Mouse (Mus musculus) heart, postnatal 0 days (tissue): Measurements from ENCODE around the gene Snapc5. TPM values are rescaled to one million over a fixed set of nuclear protein-coding genes. Genes with fewer than 3 reads are reported as not detected.

Source experiments
- ATAC-seq: fragments of 200-750 bp; cut with Nextera tagmentation; 2 replicates; pipeline ENCODE4 v1.8.0; 2017; ENCODE audit warnings: low read depth, moderate number of reproducible peaks, moderate library complexity; ENCODE audit not compliant: insufficient read depth
- DNase-seq: peaks from one replicate; pipeline ENCODE4 v3.0.0-alpha.2; 2016; ENCODE audit warnings: low spot score
- H3K27ac ChIP-seq: fragments of 300-500 bp; sonication (generic); 2 replicates; pipeline ENCODE4 v1.5.1; 2014; ENCODE audit warnings: low read depth, mild to moderate bottlenecking
- H3K27me3 ChIP-seq: fragments of 300-500 bp; sonication (generic); 2 replicates; pipeline ENCODE4 v1.6.1; 2014; ENCODE audit warnings: low read length, mixed read lengths; ENCODE audit not compliant: control insufficient read depth, insufficient read depth
- H3K36me3 ChIP-seq: fragments of 300-500 bp; sonication (generic); replicated peaks from 2 replicates; pipeline ENCODE4 v1.6.1; 2014; ENCODE audit warnings: low read length, mixed read lengths; ENCODE audit not compliant: control insufficient read depth, insufficient read depth
- H3K4me1 ChIP-seq: fragments of 300-500 bp; sonication (generic); 2 replicates; pipeline ENCODE4 v1.6.1; 2014; ENCODE audit warnings: antibody characterized with exemption; ENCODE audit not compliant: control insufficient read depth, insufficient read depth
- H3K4me2 ChIP-seq: fragments of 300-500 bp; sonication (generic); 2 replicates; pipeline ENCODE4 v1.6.1; 2014; ENCODE audit warnings: low read depth, mild to moderate bottlenecking, low read length, moderate library complexity
- H3K4me3 ChIP-seq: fragments of 300-500 bp; sonication (generic); 2 replicates; pipeline ENCODE4 v1.5.1; 2014; ENCODE audit warnings: low read depth, low read length
- H3K9ac ChIP-seq: fragments of 300-500 bp; sonication (generic); replicated peaks from 2 replicates; pipeline ENCODE4 v1.6.1; 2014; ENCODE audit warnings: low read depth, low read length, mixed read lengths
- H3K9me3 ChIP-seq: fragments of 300-500 bp; sonication (generic); replicated peaks from 2 replicates; pipeline ENCODE4 v1.6.1; 2016; ENCODE audit warnings: low read length; ENCODE audit not compliant: control insufficient read depth
- CTCF ChIP-seq: IDR thresholded peaks from 2 replicates; pipeline ENCODE4 v1.5.1; 2016; ENCODE audit warnings: antibody characterized with exemption, control low read depth, low read depth
- EP300 ChIP-seq: IDR thresholded peaks from 2 replicates; pipeline ENCODE4 v1.6.1; 2016; ENCODE audit warnings: antibody characterized with exemption, low read depth
- WGBS: fragments of 180-500 bp; shearing (Covaris S2); extraction: QIAGEN DNeasy Blood & Tissue Kit; methylation state at CpG from one replicate; pipeline ENCODE4 v1.1.7; 2014; 5-methylcytosine and 5-hydroxymethylcytosine counted together
- polyA plus RNA-seq: library from polyadenylated mRNA; unstranded; fragments of >200 nt; fragmentation: Nextera tagmentation; extraction: Ambion mirVana; gene quantifications from 2 replicates; pipeline ENCODE4 v1.2.1, GENCODE M21; 2015
- total RNA-seq: library from RNA; depleted of rRNA; stranded (reverse); fragments of >200 nt; gene quantifications from 2 replicates; pipeline ENCODE4 v1.2.3, GENCODE M21; 2014; ENCODE audit warnings: low replicate concordance

Snapc5 gene
- total and polyA plus RNA-seq, 2 experiments from 2014 or later, result 2.5 to 32.0 TPM

- DNase-seq (no peak), ATAC-seq (peak; percentile 28; the same call in 1 of the 2 replicates)
- Histone ChIP-seq H3K9ac (peak overlapping the region; percentile 67), H3K4me1 (peaks cover 5% of the 10 kb centered on the region), H3K4me3 (peak overlapping the region; percentile 83), H3K9me3 (no peaks in the 10 kb centered on the region), H3K36me3 (peaks cover 27% of the 10 kb centered on the region), H3K27ac (peak overlapping the region; percentile 82), H3K4me2 (peak overlapping the region; percentile 73), H3K27me3 (no peaks in the 10 kb centered on the region)
- no peak for TF ChIP-seq CTCF
- no peak for TF ChIP-seq EP300
- WGBS, result under 1% methylated on average over 18 of the region's 18 CpGs
Measured at GRCm38 (mm10) chr9:64172145-64172815, 6.8 kb upstream of the Snapc5 start.

- peak; percentile 78 for ATAC-seq
- Histone ChIP-seq H3K4me3 (peak within 1 kb of the TSS; percentile 83), H3K9ac (peak within 1 kb of the TSS; percentile 71), H3K27ac (peak within 1 kb of the TSS; percentile 82), H3K4me2 (peak within 1 kb of the TSS; percentile 73), H3K4me1 (peaks cover 5% of the 10 kb centered on the region), H3K27me3 (no peaks in the 10 kb centered on the region), H3K36me3 (peaks cover 34% of the 10 kb centered on the region), H3K9me3 (no peaks in the 10 kb centered on the region)
- 1% methylated on average over 42 of the region's 42 CpGs for whole genome bisulfite sequencing
- peak; percentile 84 for DNase-seq
- TF ChIP-seq CTCF, result no peak
- TF ChIP-seq EP300, result peak; percentile 96
Measured at GRCm38 (mm10) chr9:64172816-64173665, 6.0 kb upstream of the Snapc5 start, which contains the start of the genes Zwilch and Rpl4. Gene Zwilch (minus strand): TSS chr9:64173104. Gene Rpl4 (plus strand): TSS chr9:64173375.

DNA sequence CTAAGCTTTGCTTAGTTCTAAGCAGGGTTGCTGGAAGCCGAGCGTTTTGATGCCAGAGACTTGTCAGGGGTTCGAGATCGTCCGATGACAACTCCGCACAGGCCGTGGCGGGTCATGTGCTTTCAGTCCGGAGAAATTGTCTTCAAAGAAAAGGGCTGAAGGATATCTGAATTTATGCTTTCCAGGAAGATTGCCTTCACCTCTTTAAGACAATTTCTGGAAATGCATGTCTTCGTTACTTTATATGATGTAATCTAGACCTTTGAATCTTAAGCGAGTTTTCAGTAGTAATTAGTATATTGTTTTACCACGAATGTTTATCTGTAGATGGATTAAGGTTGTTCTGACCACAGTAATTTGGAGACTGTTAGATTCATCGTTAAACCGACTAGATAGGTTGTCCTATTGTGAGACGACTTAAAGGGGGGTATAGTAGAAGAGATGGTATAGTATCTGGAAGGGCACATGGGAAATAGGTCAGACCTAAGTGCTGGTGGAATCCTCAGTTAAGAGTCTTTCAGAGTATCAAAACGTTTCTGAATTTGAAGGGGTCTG is 5.3 kb upstream of the Snapc5 start:
- Histone ChIP-seq H3K9me3 (no peaks in the 10 kb centered on the region), H3K9ac (peak overlapping the region; percentile 71), H3K4me2 (peak overlapping the region; percentile 73), H3K36me3 (peaks cover 41% of the 10 kb centered on the region), H3K4me1 (peaks cover 5% of the 10 kb centered on the region), H3K27me3 (no peaks in the 10 kb centered on the region), H3K4me3 (peak overlapping the region; percentile 83), H3K27ac (peak overlapping the region; percentile 82)
- TF ChIP-seq CTCF (no peak), EP300 (no peak)
- ATAC-seq (no peak), DNase-seq (no peak)
- WGBS, result under 1% methylated on average over 16 of the region's 16 CpGs

DNA sequence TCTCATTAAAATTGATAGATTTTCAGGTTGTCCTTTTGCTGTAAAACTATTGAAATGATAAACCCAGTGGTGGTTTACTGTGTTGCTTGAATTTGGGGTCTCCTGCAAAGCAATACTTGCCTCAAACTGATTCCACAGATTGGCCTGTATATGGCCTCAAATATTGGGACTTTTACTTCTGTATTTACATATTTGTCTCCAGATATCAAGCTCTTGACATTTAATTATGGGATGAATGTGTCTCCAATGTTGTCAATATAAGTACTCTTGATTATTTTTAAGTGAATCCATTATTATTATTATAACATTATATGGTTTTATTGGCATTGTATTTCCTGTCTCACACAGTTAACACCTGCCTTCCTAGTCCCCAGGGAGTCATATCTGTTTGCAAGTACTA is 4.7 kb upstream of the Snapc5 start:
- TF ChIP-seq CTCF, result no peak
- no peak for TF ChIP-seq EP300
- peak overlapping the region; percentile 71 for H3K9ac ChIP-seq

DNA sequence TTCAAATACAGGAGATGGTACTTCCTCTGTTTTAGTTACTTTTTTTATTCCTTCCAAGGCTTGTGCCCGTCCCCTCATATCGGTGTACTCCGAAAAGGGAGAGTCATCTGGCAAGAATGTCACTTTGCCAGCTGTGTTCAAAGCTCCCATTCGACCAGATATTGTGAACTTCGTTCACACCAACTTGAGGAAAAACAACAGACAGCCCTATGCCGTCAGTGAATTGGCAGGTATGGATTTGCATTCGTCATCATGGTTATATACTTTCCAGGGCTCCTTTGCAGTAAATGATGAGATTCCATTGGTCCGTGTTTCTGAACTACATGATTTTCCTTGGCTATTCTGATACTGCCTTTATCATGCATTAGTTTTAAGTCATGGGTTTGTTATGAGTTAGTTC is 4.3 kb upstream of the Snapc5 start:
- no peaks in the 10 kb centered on the region for H3K27me3 ChIP-seq
- ATAC-seq (no peak), DNase-seq (no peak)
- 37% methylated on average over 8 of the region's 8 CpGs for WGBS
- peak overlapping the region; percentile 73; the same call in 1 of the 2 replicates for H3K4me2 ChIP-seq
- TF ChIP-seq CTCF (no peak), EP300 (no peak)
- peaks cover 7% of the 10 kb centered on the region for H3K4me1 ChIP-seq
- no peak overlapping the region for H3K4me3 ChIP-seq
- H3K9ac ChIP-seq, result no peak overlapping the region
- peaks cover 43% of the 10 kb centered on the region for H3K36me3 ChIP-seq
- H3K27ac ChIP-seq, result no peak overlapping the region
- H3K9me3 ChIP-seq, result no peaks in the 10 kb centered on the region

More for the DNA sequence above, 4.7 kb upstream of the Snapc5 start:
- H3K4me1 ChIP-seq, result peaks cover 5% of the 10 kb centered on the region
- H3K9me3 ChIP-seq, result no peaks in the 10 kb centered on the region
- H3K4me2 ChIP-seq, result peak overlapping the region; percentile 73
- H3K4me3 ChIP-seq, result peak overlapping the region; percentile 83
- ATAC-seq (no peak), DNase-seq (no peak)
- H3K27me3 ChIP-seq, result no peaks in the 10 kb centered on the region
- H3K27ac ChIP-seq, result no peak overlapping the region
- peaks cover 43% of the 10 kb centered on the region for H3K36me3 ChIP-seq
